Mouse (Mus musculus) spleen, postnatal 10 days (tissue): Measurements from ENCODE around the gene Inafm2.
A peak's percentile ranks its signal among the peaks of the same experiment; 100 is the strongest.

Experiments used
- DNase-seq, 2 experiments: peaks; one replicate each; pipeline ENCODE4 v3.0.0; 2021 to 2022; ENCODE audit warnings: low spot score in 2 of 2

Inafm2 gene

DNA sequence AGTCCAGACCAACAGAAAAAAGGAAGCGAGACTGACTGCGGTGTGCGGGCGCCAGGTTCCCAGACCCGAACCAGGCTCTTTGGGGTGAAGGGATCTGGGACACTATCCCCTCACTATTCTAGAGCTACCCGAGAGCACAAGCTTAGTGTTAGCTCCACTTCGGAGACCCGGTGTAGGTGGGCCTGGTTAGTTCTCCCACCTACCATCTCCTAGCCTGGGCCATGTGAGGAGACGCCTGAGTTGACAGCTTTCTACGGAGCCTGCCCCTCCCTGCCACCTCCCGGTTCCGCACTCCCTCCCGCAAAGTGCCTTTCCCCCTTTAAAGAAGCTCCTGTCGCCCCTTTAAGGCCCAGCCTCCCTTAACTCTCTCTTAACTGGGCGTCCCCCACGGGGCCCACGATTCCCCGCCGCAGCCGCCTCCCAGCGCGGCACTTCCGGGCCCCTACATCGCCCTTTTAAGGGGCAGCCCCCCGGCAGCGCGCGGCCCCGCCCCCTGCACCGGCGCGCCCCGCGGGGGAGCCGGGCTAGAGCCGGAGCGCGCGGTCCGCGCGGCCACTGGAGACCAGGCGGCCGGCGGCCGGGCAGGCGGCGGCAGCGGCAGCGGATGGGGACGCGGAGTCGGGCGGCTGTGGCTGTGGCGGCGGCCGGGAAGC is at the start of gene Inafm2:
Gene Inafm2, plus strand, starts transcription at position 527 of the 653 bp plus-strand sequence.
- peak; percentile 75 to 88 for DNase-seq

DNA sequence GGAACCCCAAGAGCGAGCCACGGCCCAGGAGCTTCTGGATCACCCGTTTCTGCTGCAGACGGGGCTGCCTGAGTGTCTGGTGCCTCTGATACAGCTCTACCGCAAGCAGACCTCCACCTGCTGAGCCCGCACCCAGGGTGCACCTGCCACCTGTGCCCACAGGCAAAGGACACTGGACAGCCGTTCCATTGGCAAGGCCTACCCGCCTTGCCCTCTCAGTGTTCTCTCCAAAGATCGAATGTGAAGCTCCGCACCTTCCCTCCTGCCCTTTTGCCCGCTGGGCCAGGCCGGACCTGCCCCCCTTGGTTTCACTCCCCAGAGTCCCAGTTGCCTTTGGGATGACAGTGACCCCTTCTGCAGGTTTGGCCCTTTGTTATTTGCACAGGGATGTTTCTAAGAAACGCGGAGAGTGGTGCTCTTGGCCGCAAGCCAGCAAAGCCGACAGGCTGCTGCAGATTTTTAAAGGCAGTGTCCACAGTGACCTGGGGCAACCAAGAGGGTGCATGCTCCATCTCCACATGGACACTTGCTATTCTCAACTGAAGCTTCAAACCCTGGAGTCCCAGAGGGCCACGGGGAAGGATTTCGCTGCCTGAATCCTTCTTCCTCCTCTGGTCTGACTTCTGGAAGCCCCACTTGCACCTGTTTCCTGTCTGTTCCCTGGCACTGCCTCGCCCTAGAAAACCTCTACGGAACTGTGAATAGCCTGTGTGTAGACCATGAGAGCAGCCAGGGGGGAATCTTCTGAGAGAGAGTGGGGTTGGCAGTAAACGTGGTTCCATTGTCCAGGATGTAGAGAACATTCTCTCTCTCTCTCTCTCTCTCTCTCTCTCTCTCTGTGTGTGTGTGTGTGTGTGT is 48.9 kb upstream of the Inafm2 start:
- peak in 1 of 2 experiments; percentile 42 for DNase-seq

DNA sequence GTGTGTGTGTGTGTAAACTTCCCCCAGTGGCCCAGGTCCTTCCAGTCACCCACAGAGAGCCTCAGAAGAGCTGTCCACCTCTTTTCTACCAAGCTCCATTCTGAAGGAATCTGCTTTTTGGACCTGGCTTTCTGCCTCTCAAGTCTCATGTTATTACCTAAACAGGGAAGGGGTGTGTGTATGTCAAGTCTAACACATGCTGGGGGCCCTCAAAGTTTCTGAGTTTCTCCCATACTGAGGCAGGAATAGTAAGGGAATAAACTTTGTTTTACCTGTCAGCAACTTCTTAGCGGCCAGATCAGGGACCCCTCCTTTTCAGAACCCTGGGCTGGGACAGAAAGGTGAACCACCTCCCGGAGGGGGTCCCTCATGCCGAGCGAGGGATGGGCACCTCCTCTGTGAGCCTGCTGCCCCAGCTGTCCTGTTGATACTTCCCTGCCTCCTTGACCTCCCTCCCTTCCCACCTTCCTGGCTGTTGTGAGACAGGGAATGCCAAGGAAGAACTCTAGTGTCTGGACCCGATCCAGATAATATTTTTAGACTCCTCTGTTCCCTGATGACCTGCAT is 48.2 kb upstream of the Inafm2 start:
- DNase-seq = no peak

DNA sequence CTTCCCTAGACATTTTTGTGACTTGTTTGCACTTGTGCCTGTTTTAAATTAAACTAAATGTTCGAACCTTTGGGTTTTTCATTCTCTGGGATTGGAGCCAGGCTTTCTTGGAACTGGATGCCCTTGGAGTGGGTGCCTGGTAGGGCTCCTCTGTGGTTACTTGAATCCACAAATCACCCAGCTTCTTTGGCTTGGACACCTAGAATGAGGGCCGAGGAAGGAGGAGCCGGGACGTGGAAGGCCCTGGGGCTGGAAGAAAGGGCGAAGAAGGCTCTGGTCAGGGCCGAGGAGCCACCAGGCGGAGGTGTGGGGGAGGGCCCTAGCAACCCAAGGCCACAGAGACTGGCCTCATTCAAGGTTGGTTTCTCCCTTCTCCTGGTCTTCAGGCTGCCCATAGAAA is 47.6 kb upstream of the Inafm2 start:
- DNase-seq = no peak

DNA sequence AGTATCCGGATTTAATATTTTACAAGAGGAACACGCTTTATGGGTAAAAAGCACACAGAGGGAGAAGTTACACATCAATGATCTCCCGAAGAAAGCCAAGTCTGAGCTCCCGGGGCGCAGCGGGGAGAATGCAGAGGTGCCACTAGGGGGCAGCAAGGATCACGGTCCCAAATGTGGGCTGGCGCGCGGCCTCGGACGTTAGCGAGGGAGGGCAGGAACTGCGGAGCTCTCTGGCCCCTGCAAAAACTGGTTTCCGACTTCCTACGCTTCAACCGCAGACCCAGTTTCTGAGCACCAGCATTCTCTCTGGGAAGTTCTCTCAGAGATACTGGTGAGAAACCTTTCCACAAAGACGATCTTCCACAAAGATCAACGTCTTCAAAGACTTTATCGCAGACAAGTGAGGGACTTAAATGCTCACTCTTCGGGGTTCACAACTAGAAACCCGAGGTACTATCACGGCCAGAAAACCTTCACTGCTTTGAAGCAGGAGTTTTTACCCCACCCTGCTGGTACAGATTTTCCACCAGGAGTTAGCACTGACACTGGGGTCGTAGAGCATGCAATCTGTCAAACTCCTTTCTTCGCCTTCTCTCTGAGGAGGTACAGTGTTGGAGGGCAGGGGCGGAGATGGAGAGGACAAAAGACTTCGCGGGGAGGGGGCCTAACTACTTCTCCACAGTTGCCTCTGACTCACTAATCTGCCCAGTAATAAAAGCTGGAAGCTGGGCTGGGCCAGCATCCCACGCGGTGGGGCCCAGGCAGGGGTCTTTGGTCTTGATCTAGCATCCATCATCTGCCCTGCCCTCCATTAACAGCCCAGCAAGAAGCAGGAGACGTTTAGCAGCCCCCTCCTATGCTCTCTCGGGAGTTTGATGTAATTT is 45.1 kb upstream of the Inafm2 start:
- peak; percentile 76 to 88 for DNase-seq

DNA sequence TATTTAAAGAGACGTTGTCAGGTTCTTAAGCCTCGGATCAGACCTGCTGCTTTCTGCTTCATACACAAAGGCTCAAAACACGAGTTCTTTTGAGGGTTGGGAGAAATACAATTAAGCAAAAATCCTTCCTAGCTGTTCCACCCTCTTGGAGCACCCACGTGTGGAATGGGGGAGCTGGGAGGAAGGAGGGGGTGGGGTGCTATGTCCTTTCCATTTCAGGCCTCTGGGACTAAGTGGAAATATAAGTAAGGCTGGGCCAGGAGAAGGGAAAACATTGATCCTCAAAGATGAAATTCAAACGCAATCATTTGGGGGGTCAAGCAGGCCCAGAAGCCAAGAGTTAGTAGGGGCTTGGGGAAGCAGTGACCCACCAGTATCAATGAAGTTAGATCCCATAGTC is 44.4 kb upstream of the Inafm2 start:
- no peak for DNase-seq

DNA sequence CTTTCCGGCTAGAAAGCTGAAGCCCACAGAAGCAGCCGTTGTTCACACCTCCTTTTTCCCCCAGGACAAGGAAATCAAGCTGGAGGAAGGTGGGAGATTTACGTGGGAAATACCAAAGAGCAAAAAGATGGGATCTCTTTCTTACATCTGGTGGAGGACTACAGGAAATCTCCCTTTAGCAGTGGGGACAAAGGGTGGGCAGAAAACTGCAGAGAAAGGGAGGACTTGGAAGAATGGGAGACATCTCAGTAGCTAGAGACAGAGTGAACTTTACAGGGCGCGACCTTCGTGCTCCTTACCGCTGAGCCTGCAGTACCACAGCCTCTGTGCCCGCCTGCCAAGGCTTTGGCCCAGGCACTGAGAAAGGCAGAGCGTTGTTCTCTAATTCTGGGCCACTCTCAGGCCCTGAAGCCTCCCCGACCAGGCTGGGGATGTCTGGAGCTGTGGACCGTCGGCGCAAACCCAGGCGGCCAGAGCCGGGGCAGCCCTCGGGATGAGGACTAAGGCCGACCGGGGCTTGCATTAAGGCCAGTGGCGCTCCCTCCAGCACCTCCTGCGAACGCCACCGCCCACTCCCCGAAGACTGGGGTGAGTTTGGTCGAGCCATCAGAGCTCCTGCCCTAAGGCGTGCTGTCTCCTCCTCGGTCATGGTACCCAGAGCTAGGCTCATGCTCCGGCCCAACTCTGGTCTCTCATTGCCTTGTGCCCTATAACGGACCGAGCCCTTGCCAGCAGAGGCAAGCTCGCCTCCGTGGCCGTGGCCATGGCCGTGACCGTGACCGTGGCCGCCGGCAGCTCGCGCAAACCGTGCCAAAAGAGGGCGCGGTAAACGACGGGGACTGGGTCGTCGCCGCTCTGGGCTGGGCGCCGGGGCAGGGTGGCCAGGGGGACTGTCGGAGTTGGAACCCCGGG is 43.3 kb upstream of the Inafm2 start:
- peak in 1 of 2 experiments; percentile 32 for DNase-seq

DNA sequence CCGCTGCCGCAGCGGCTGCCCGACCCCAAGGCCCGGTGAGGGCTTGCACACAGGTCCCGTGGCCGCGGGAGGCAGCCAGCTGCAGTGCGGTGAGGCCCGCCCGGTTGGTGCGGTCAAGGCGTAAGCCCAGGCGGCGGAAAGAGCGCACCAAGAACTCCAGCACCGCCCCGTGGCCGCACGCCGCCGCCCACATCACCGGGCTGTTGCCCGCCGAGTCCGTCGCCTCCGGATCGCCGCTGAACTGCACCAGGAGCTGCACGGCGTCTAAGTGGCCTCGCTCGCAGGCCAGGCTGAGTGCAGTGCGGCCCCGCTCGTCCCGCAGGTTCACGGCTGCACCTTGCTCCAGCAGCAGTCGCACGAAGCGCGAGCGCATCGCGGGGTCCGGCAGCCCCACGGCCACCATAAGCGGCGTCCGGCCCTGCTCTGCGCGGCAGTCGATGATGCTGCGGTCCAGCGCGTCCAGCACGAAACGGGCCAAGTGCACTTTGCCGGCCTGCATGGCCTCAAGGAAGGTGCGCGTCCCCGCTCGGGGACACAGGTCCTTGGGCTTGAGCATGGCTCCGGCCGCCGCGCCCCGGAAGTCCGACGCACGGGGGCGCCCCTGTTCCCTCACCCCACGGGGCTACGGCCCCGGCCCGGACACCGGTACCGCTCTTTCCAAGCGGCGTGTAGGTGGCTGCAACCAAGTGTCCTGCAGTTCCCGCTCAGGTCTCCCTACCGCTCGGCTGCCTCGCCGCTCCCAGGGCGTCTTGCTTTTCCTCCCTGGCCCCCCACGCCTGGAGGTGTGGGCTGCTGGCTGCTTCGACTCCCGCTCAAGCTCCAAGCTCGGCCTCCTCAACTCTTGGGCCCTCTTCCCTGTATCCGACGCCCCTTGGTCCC is 42.4 kb upstream of the Inafm2 start:
- peak; percentile 46 to 55 for DNase-seq

DNA sequence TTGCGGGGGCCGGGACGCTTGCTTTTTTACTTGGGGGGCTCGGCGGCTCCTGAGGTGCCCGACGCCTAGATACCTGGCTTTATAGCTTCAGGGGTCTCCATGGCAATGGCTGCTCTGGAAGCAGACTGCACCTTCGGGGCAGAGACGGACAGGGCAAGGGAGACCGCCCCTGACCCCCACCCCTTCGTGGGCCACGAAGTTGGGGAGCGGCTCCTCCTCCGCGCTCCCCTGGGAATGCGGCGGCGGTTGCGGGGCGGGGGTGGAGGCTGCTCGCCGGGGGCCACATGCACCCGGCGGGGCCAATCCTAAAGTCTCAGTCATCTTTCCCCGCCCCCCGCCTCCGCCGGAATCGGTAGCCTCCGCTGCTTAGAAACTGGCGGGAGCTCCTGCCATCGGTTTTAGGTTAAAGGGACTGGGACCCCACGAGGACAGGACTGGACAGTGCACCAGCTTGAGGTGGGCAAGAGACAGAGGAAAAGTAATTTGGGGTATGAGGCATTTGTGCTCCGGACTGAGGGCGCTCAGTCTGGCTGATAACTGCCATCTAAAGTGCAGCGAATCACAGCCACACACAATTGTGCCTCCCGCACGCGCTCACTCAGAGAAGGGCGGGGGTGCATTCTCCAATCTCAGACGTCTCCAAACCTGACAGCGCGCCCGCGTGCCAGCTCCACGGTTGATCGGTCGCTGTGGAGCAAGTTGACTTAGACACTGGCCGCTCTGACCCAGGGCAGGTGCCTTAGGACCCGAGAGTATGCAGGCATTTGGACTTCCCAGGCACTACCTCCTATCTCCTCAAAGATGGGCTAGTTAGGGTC is 41.4 kb upstream of the Inafm2 start, which contains the start of gene Ankrd63:
Gene Ankrd63, minus strand, starts transcription at position 51 of the 818 bp plus-strand sequence.
- DNase-seq = peak in 1 of 2 experiments; percentile 57

DNA sequence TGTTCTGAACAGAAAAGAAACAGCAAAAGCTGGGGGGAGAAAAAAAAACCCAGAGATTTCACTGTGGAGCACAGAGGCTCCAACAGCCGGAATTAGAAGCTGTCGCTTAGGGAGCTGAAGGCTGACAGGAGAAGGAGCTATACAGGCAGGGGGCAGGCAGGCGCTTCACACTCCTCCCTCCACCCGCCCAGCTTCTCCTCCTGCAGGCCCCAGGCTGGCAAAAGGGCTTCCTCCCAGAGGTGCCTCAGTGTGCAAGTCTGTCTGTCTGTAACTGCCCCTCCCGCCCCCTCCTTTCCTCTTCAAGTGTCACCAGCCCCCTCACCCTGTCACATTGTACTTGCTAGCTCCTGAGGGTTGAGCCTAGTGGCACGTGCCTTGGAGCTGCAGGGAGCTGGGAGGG is 39.1 kb upstream of the Inafm2 start:
- DNase-seq = no peak

DNA sequence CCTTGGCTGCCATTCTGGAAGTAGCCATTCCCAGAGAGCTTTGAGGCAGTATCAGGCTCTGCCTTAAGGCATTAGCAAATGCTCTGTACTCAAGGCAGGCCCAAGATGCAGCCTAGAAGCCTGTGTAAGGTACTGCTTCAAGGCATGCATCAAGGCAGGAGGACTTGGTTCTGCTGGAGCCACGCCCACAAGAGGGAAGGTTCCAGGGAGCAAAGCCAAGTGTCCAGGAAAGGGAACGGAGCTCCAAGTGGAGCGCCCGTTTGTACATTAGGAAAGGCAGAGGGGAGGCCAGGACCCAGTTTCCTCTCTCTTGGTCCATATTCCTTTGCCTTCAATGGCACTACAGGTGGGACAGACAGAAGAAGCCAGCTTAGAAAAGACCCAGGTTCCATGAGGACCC is 37.1 kb upstream of the Inafm2 start:
- DNase-seq = no peak

DNA sequence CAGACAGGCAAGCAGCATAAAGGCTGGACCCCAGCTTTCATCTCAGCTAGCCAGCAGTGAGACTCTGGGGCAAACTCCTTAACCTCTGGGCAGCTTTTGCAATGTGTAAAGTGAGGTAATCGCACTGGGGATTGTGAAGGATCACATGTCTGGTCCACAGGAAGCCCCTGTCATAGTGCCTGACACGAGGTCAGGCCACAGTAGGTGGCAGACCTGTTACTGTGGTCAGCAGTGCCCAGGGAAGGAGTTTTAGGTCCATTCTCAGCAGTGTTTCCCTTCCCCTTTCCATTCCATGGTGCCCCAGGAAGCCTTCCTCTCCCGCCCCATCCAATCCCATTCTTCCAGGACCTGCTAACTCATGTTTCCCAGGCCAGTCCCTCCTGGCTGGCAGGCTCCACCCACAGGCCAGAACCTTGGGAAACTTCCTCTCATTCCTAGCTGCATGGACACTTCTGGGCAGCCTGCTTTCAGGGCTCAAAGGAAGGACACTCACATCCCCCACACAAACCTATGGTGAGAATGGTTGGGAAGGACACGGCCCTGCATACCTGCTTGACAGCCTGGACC is 35.8 kb upstream of the Inafm2 start:
- DNase-seq = no peak

DNA sequence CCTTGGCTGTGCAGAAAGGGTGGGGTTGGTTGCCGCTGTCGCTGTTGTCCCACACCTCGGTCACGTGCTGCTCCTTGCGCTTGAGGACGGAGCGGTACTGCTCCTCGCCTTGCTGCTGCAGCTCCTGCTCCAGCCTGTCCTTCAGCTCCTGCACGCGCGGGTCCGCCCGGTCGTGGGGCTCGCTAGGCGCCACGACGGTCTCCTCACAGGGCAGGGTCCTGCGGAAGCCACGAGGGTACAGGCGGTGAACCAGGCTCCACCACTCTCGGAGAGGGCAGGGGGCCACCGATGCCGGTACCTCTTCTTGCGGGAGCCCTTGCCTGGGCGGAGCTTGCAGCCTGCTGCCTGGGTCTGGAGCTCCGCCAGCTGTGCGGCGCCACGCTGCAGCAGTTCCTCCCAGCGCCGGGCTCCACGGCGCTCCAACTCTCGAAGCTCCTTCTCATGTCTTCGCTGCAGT is 34.5 kb upstream of the Inafm2 start:
- DNase-seq = no peak

DNA sequence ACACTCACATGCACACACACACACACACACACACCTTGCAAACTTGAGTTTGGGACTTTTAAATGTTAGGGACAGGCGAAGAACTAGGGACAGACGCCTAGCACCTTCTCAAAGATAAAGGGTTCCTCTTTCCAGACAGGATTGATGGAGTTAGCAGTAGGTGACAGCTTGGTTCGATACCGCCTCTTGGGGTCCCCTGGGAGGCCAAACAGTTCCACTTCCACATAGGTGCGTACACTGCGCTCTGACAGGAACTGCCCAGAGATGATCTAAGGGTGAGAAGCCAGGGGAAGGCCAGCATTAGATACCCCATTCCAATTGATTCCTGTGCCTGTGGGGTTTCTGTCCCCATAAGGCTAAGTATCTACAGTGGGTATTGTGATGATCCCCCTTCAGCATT is 31.9 kb upstream of the Inafm2 start:
- peak in 1 of 2 experiments; percentile 59 for DNase-seq

DNA sequence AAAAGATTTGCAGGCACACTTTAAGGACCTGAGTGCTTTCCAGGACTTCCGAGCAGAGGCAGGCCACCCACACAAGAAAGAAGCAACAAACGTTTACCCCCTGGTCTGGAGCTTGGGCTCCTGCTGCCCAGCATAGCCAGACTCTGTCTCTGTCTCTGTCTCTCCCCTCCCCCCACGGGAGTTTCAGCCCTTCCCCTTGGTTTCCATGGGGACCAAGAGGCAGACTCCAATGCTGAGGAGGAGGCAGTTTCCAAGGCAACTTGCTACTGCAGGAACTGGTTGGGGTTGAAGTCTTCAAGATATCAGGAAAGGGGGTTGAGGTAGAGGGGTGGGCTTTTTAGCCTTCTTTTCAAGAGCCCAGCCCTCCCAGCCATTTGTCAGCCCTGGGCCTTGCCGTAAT is 31.3 kb upstream of the Inafm2 start:
- DNase-seq = no peak

DNA sequence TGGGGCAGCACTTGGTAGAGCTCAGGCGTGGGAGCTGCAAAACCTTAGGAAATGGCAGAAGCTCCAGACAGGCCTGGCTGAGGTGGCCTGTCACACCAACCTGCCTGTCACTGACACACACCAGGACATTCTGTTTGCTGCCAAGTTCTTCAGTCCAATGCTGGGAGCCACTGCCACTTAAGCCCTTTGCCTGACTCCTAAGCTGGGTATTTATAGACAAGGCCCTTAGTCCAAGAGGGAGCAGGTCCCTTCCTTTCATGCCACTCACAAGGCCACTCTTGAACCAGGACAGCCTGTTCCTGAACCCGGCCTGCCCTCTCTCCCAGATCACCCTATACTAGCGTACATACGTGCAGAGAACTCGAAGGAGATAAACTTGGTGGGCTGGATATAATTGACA is 28.9 kb upstream of the Inafm2 start:
- DNase-seq = no peak

DNA sequence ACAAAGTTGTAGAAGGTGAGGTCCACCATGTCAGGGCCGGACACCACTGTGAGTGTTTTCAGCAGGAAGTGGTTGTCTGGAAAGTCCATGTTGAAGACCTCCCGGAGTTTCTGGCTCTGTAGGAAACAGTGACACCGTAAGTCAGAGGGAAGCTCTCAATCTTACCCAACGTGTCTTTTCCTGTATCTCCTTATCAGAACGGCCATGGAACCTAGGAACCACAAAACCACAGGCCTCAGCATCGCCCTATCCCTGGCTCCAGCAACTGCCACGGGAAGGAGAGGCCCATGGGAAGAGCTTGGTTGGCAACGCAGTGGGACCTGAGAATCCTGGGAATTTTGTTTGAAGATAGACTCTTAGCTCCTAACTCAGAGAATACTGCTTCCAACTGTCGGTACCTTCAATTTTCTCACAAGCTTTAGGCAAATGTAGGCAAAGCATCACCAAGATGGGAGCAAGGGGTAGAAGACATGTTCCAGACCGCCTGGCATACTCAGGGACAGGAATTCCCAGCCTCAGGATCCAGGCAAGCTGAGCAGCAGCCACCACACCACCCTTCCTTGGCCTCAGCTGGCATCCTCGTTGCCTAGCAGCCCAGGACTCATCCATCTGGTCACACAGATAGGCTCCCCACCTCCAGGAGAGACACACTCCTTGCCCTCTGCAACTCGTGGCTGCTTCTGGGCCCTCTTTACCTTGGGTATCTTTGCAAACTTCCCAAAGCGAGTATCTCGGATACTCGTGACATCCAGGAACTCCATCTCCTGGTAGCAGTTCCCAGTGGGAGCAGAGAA is 21.7 kb upstream of the Inafm2 start:
- no peak for DNase-seq

DNA sequence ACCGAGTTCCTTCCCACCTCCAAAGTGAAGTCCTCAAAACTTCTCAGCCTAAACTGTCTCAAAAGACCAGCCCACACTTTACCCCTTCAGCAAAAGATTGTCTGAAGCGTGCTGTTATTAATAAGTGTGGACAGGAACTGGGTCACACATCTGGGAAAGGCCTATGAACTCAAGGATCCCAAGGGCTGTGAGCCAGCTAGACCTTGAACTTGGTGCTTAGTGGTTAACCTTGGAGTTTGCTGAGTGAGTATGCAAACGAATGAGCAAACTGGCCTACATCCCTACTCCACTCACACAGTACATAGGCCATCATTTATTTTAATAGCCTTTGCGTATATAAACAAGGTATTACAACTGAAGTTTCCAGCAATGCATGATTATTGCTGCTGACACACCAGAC is 20.0 kb upstream of the Inafm2 start:
- DNase-seq = no peak
